Mouse (Mus musculus) v-Abl transformed pro-B cells (cell line): ENCODE results near the gene Olfr1465.

ENCODE experiments used
- in situ Hi-C, 2 experiments: fragments of 400-800 bp; cut with MboI; formaldehyde crosslinking; loops; one replicate each; pipeline ENCODE4 v1.15.1; 2025; ENCODE audit not compliant: unreplicated experiment in 2 of 2

The Olfr1465 gene

DNA sequence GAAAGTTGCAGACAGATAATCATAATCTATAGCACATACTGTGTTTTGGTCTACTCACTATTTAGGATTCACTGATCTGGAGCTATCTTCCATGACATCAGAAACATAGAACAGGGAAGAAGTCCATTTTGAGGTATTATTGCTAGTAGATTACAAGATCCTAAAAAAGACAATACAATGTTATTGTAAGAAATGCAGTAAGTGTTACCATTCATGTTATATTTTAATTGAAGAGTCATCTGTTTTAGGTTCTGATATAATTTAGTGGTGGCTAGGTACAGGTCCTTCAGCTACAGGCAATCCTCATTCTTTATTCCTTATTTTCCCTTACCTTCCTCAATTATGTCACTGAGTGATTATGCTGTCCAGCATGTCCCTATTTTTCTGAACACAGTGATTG, at the start of gene Olfr1465:
Gene Olfr1465, minus strand, starts transcription at position 101 of the 400 bp plus-strand sequence.
- in situ Hi-C loops = no loop called here

GRCm38 (mm10) chr19:13361936-13362335, 46.6 kb upstream of the Olfr1465 start, which contains the start of gene Olfr1467:
Gene Olfr1467, plus strand, starts transcription at chr19:13362236.
- in situ Hi-C loops = no loop called here

GRCm38 (mm10) chr19:13338562-13338961, 23.2 kb upstream of the Olfr1465 start, which contains the start of gene Olfr1466:
Gene Olfr1466, plus strand, starts transcription at chr19:13338862.
- in situ Hi-C loops = no loop called here
